Mouse (Mus musculus) heart, postnatal 0 days (tissue): ENCODE results near the gene Gm45140. TPM values are rescaled to one million over a fixed set of nuclear protein-coding genes. Genes with fewer than 3 reads are reported as not detected.

Source experiments
- ATAC-seq: fragments of 200-750 bp; cut with Nextera tagmentation; 2 replicates; pipeline ENCODE4 v1.8.0; 2017; ENCODE audit warnings: low read depth, moderate number of reproducible peaks, moderate library complexity; ENCODE audit not compliant: insufficient read depth
- DNase-seq: peaks from one replicate; pipeline ENCODE4 v3.0.0-alpha.2; 2016; ENCODE audit warnings: low spot score
- H3K27ac ChIP-seq: fragments of 300-500 bp; sonication (generic); 2 replicates; pipeline ENCODE4 v1.5.1; 2014; ENCODE audit warnings: low read depth, mild to moderate bottlenecking
- H3K27me3 ChIP-seq: fragments of 300-500 bp; sonication (generic); 2 replicates; pipeline ENCODE4 v1.6.1; 2014; ENCODE audit warnings: low read length, mixed read lengths; ENCODE audit not compliant: control insufficient read depth, insufficient read depth
- H3K36me3 ChIP-seq: fragments of 300-500 bp; sonication (generic); replicated peaks from 2 replicates; pipeline ENCODE4 v1.6.1; 2014; ENCODE audit warnings: low read length, mixed read lengths; ENCODE audit not compliant: control insufficient read depth, insufficient read depth
- H3K4me1 ChIP-seq: fragments of 300-500 bp; sonication (generic); 2 replicates; pipeline ENCODE4 v1.6.1; 2014; ENCODE audit warnings: antibody characterized with exemption; ENCODE audit not compliant: control insufficient read depth, insufficient read depth
- H3K4me2 ChIP-seq: fragments of 300-500 bp; sonication (generic); 2 replicates; pipeline ENCODE4 v1.6.1; 2014; ENCODE audit warnings: low read depth, mild to moderate bottlenecking, low read length, moderate library complexity
- H3K4me3 ChIP-seq: fragments of 300-500 bp; sonication (generic); 2 replicates; pipeline ENCODE4 v1.5.1; 2014; ENCODE audit warnings: low read depth, low read length
- H3K9ac ChIP-seq: fragments of 300-500 bp; sonication (generic); replicated peaks from 2 replicates; pipeline ENCODE4 v1.6.1; 2014; ENCODE audit warnings: low read depth, low read length, mixed read lengths
- H3K9me3 ChIP-seq: fragments of 300-500 bp; sonication (generic); replicated peaks from 2 replicates; pipeline ENCODE4 v1.6.1; 2016; ENCODE audit warnings: low read length; ENCODE audit not compliant: control insufficient read depth
- CTCF ChIP-seq: IDR thresholded peaks from 2 replicates; pipeline ENCODE4 v1.5.1; 2016; ENCODE audit warnings: antibody characterized with exemption, control low read depth, low read depth
- EP300 ChIP-seq: IDR thresholded peaks from 2 replicates; pipeline ENCODE4 v1.6.1; 2016; ENCODE audit warnings: antibody characterized with exemption, low read depth
- WGBS: fragments of 180-500 bp; shearing (Covaris S2); extraction: QIAGEN DNeasy Blood & Tissue Kit; methylation state at CpG from one replicate; pipeline ENCODE4 v1.1.7; 2014; 5-methylcytosine and 5-hydroxymethylcytosine counted together
- polyA plus RNA-seq: library from polyadenylated mRNA; unstranded; fragments of >200 nt; fragmentation: Nextera tagmentation; extraction: Ambion mirVana; gene quantifications from 2 replicates; pipeline ENCODE4 v1.2.1, GENCODE M21; 2015
- total RNA-seq: library from RNA; depleted of rRNA; stranded (reverse); fragments of >200 nt; gene quantifications from 2 replicates; pipeline ENCODE4 v1.2.3, GENCODE M21; 2014; ENCODE audit warnings: low replicate concordance

Gm45140 gene
- total and polyA plus RNA-seq, 2 experiments from 2014 or later: 1.1 TPM; not detected in 1

GRCm38 (mm10) chr6:87799576-87799975, 36.0 kb downstream of the Gm45140 start:
- DNase-seq: no peak
- Histone ChIP-seq H3K9ac (no peak overlapping the region), H3K4me3 (no peak overlapping the region), H3K27me3 (no peaks in the 10 kb centered on the region), H3K4me2 (no peak overlapping the region), H3K4me1 (no peaks in the 10 kb centered on the region), H3K27ac (no peak overlapping the region), H3K36me3 (no peaks in the 10 kb centered on the region), H3K9me3 (no peaks in the 10 kb centered on the region)
- TF ChIP-seq CTCF (no peak), EP300 (no peak)
- 61% methylated on average over 6 of the region's 6 CpGs for WGBS
- ATAC-seq: no peak

GRCm38 (mm10) chr6:87797321-87797720, 38.3 kb downstream of the Gm45140 start:
- H3K27me3 ChIP-seq: no peaks in the 10 kb centered on the region
- DNase-seq: no peak
- no peak overlapping the region for H3K4me2 ChIP-seq
- WGBS: 42% methylated on average over 2 of the region's 2 CpGs
- TF ChIP-seq CTCF: no peak
- no peak for TF ChIP-seq EP300
- peaks cover 4% of the 10 kb centered on the region for H3K36me3 ChIP-seq
- no peak overlapping the region for H3K4me3 ChIP-seq
- no peak overlapping the region for H3K27ac ChIP-seq
- H3K9ac ChIP-seq: no peak overlapping the region
- ATAC-seq: no peak
- no peaks in the 10 kb centered on the region for H3K4me1 ChIP-seq
- no peaks in the 10 kb centered on the region for H3K9me3 ChIP-seq

GRCm38 (mm10) chr6:87796251-87796880, 39.2 kb downstream of the Gm45140 start:
- no peak for ATAC-seq

GRCm38 (mm10) chr6:87795385-87796150, 40.0 kb downstream of the Gm45140 start:
- no peak overlapping the region for H3K9ac ChIP-seq
- DNase-seq: no peak
- TF ChIP-seq EP300 (no peak), CTCF (no peak)
- H3K27ac ChIP-seq: no peak overlapping the region
- no peak overlapping the region for H3K4me2 ChIP-seq
- ATAC-seq: no peak
- WGBS: 63% methylated on average over 6 of the region's 6 CpGs
- H3K36me3 ChIP-seq: peaks cover 11% of the 10 kb centered on the region
- no peak overlapping the region for H3K4me3 ChIP-seq
- no peaks in the 10 kb centered on the region for H3K9me3 ChIP-seq
- no peaks in the 10 kb centered on the region for H3K27me3 ChIP-seq
- H3K4me1 ChIP-seq: no peaks in the 10 kb centered on the region

More at GRCm38 (mm10) chr6:87796251-87796880, 39.2 kb downstream of the Gm45140 start:
- DNase-seq: no peak
- WGBS: 82% methylated on average over 6 of the region's 6 CpGs
- no peaks in the 10 kb centered on the region for H3K4me1 ChIP-seq
- H3K27ac ChIP-seq: no peak overlapping the region
- H3K9me3 ChIP-seq: no peaks in the 10 kb centered on the region
- peaks cover 11% of the 10 kb centered on the region for H3K36me3 ChIP-seq
- no peak overlapping the region for H3K4me3 ChIP-seq
- H3K27me3 ChIP-seq: no peaks in the 10 kb centered on the region
- no peak overlapping the region for H3K4me2 ChIP-seq
- H3K9ac ChIP-seq: no peak overlapping the region
- TF ChIP-seq EP300 (no peak), CTCF (no peak)

- H3K9ac ChIP-seq: no peak overlapping the region
- no peak overlapping the region for H3K4me3 ChIP-seq
- DNase-seq: no peak
- 89% methylated on average over 10 of the region's 10 CpGs for WGBS
- H3K36me3 ChIP-seq: peaks cover 11% of the 10 kb centered on the region
- peaks cover 2% of the 10 kb centered on the region for H3K4me1 ChIP-seq
- TF ChIP-seq EP300 (no peak), CTCF (no peak)
- no peak for ATAC-seq
- no peak overlapping the region for H3K27ac ChIP-seq
- H3K27me3 ChIP-seq: no peaks in the 10 kb centered on the region
- no peak overlapping the region for H3K4me2 ChIP-seq
- no peaks in the 10 kb centered on the region for H3K9me3 ChIP-seq
Measured at GRCm38 (mm10) chr6:87793821-87794510, 41.6 kb downstream of the Gm45140 start.
